Mouse (Mus musculus) ZHBTc4 (cell line): ENCODE results near the gene Serpina1b.
"Not testable (repeated sequence)": the region's sequence is repeated elsewhere in the genome, so short reads cannot be mapped to it uniquely, and the experiment has no call there.

Experiments
- DNase-seq: peaks from one replicate; pipeline ENCODE4 v3.0.0-alpha.2; 2011; ENCODE audit warnings: low read depth, low spot score

Gene Serpina1b

GRCm38 (mm10) chr12:103700144-103700750 is 129.9 kb downstream of the Serpina1b start:
- DNase-seq = no peak

- no peak for DNase-seq
Observed at GRCm38 (mm10) chr12:103695429-103695828, 134.7 kb downstream of the Serpina1b start, which contains the start of gene Serpina1f. Gene Serpina1f, minus strand, starts transcription at chr12:103695529.

GRCm38 (mm10) chr12:103688221-103688814 is 141.9 kb downstream of the Serpina1b start:
- DNase-seq = no peak

- no peak for DNase-seq
Observed at GRCm38 (mm10) chr12:103687021-103687420, 143.2 kb downstream of the Serpina1b start.

- DNase-seq = no peak
Observed at GRCm38 (mm10) chr12:103686050-103686449, 144.1 kb downstream of the Serpina1b start.

- DNase-seq = no peak
Observed at GRCm38 (mm10) chr12:103685386-103685785, 144.8 kb downstream of the Serpina1b start.

GRCm38 (mm10) chr12:103683775-103684174 is 146.4 kb downstream of the Serpina1b start:
- no peak for DNase-seq

- DNase-seq = no peak
Observed at GRCm38 (mm10) chr12:103681739-103682138, 148.4 kb downstream of the Serpina1b start.

- DNase-seq = no peak
Observed at GRCm38 (mm10) chr12:103681169-103681568, 149.0 kb downstream of the Serpina1b start.

- not testable (repeated sequence) for DNase-seq
Observed at GRCm38 (mm10) chr12:103679853-103680252, 150.3 kb downstream of the Serpina1b start.
